Mouse (Mus musculus) layer of hippocampus, postnatal 10 days (tissue): ENCODE results near the gene Stoml1. TPM values are rescaled to one million over a fixed set of nuclear protein-coding genes. Genes with fewer than 3 reads are reported as not detected.
A peak's percentile ranks its signal among the peaks of the same experiment; 100 is the strongest.
"Not testable (repeated sequence)": the region's sequence is repeated elsewhere in the genome, so short reads cannot be mapped to it uniquely, and the experiment has no call there.

Experiments used
- DNase-seq, 2 experiments: peaks; one replicate each; pipeline ENCODE4 v3.0.0; 2021; ENCODE audit warnings: low spot score in 2 of 2
- total RNA-seq, 2 experiments: library from RNA; stranded (reverse); gene quantifications; 2 replicates each; pipeline ENCODE4 v1.2.3; 2021

Stoml1 gene
- total RNA-seq, 2 experiments from 2014 or later, result 77.5 to 80.5 TPM

- DNase-seq, result no peak
These were observed 18.1 kb downstream of the Stoml1 start for GRCm38 (mm10) chr9:58271109-58271508.

GRCm38 (mm10) chr9:58271551-58271950 is 18.6 kb downstream of the Stoml1 start:
- DNase-seq, result not testable (repeated sequence)

GRCm38 (mm10) chr9:58272068-58272541 is 19.1 kb downstream of the Stoml1 start:
- no peak for DNase-seq

GRCm38 (mm10) chr9:58272855-58273254 is 19.9 kb downstream of the Stoml1 start:
- no peak for DNase-seq

GRCm38 (mm10) chr9:58274101-58274604 is 21.2 kb downstream of the Stoml1 start:
- no peak for DNase-seq

- no peak for DNase-seq
These were observed 21.7 kb downstream of the Stoml1 start for GRCm38 (mm10) chr9:58274626-58275025.

GRCm38 (mm10) chr9:58275115-58275774 is 22.3 kb downstream of the Stoml1 start:
- no peak for DNase-seq

- DNase-seq, result no peak
These were observed 22.8 kb downstream of the Stoml1 start for GRCm38 (mm10) chr9:58275797-58276196.

GRCm38 (mm10) chr9:58276346-58276745 is 23.4 kb downstream of the Stoml1 start:
- no peak for DNase-seq

GRCm38 (mm10) chr9:58278313-58278712 is 25.3 kb downstream of the Stoml1 start:
- DNase-seq, result no peak

- no peak for DNase-seq
These were observed 26.1 kb downstream of the Stoml1 start for GRCm38 (mm10) chr9:58278821-58279723.

GRCm38 (mm10) chr9:58279780-58280179 is 26.8 kb downstream of the Stoml1 start:
- DNase-seq, result no peak

GRCm38 (mm10) chr9:58280259-58281109 is 27.5 kb downstream of the Stoml1 start:
- peak; percentile 56 to 64 for DNase-seq

- DNase-seq, result peak in 1 of 2 experiments; percentile 43
These were observed 28.6 kb downstream of the Stoml1 start for GRCm38 (mm10) chr9:58281597-58281996.

- no peak for DNase-seq
These were observed 30.5 kb downstream of the Stoml1 start for GRCm38 (mm10) chr9:58283431-58283830.

- no peak for DNase-seq
These were observed 36.1 kb downstream of the Stoml1 start for GRCm38 (mm10) chr9:58289090-58289489.

GRCm38 (mm10) chr9:58289901-58290300 is 36.9 kb downstream of the Stoml1 start:
- DNase-seq, result no peak

GRCm38 (mm10) chr9:58294527-58294926 is 41.6 kb downstream of the Stoml1 start:
- no peak for DNase-seq

GRCm38 (mm10) chr9:58295345-58295744 is 42.4 kb downstream of the Stoml1 start:
- no peak for DNase-seq

GRCm38 (mm10) chr9:58295766-58296361 is 42.9 kb downstream of the Stoml1 start:
- no peak for DNase-seq

GRCm38 (mm10) chr9:58297065-58297464 is 44.1 kb downstream of the Stoml1 start:
- no peak for DNase-seq
